In genomic region chr10:26878924-26879600, GRCm38 (mm10) we compare ENCODE assay signal across 28 mouse cellular contexts.
DNase-seq lines count a peak whose midpoint lies in the region; ATAC-seq and TF ChIP-seq lines count a peak whose summit lies in the region.
"Had no signal": no experiment of that assay in that cellular context is flagged by ENCODE, and none has a peak within 500 bp of the region (broad histone marks: within the 10 kb centered on the region; RNA-seq: fewer than 3 reads in every experiment).

No protein-coding gene starts in this region.

- 36% methylated on average over 9 of the region's 9 CpGs for WGBS in heart, embryonic 13.5 days
- 39% methylated on average over 9 of the region's 9 CpGs for WGBS in heart, adult 2 months
- WGBS in intestine, embryonic 15.5 days: 72% methylated on average over 9 of the region's 9 CpGs

- H3K27ac ChIP-seq in heart, embryonic 13.5 days (replicated peaks): peak overlapping the region; percentile 45
- H3K27ac ChIP-seq in heart, adult 2 months: no peak overlapping the region; the same call in 1 of the 2 replicates
- H3K27ac ChIP-seq in intestine, embryonic 15.5 days: no peak overlapping the region
- H3K27ac ChIP-seq: embryonic facial prominence, embryonic 13.5 days; hindbrain, embryonic 13.5 days; liver, embryonic 12.5 days; stomach, embryonic 15.5 days had no signal

- H3K79me2 ChIP-seq in heart, adult 2 months (replicated peaks; ENCODE audit: control insufficient read depth, insufficient read depth, low read length): no peaks in the 10 kb centered on the region
- no peaks in the 10 kb centered on the region for H3K79me2 ChIP-seq in C2C12 (ENCODE audit: control insufficient read depth, insufficient read depth)

- no peak for TF ChIP-seq POLR2A in heart, adult 2 months (IDR thresholded peaks at IDR 0.05; ENCODE audit: insufficient read depth, low read depth, low read length)

- no peak for TF ChIP-seq CTCF in heart, adult 2 months (IDR thresholded peaks at IDR 0.05)
- TF ChIP-seq CTCF in C2C12 (IDR thresholded peaks at IDR 0.05; ENCODE audit: control insufficient read depth, insufficient read depth, insufficient read length): no peak

- no peaks in the 10 kb centered on the region for H3K9me3 ChIP-seq in heart, embryonic 13.5 days
- no peaks in the 10 kb centered on the region for H3K9me3 ChIP-seq in intestine, embryonic 15.5 days
- H3K9me3 ChIP-seq: embryonic facial prominence, embryonic 13.5 days; G1E; hindbrain, embryonic 13.5 days; liver, embryonic 12.5 days; stomach, embryonic 15.5 days had no signal

- H3K36me3 ChIP-seq in heart, embryonic 13.5 days: peaks cover 11% of the 10 kb centered on the region; the same call in 1 of the 2 replicates
- peaks cover 10% of the 10 kb centered on the region for H3K36me3 ChIP-seq in heart, adult 2 months (ENCODE audit: control insufficient read depth, insufficient read depth, low read length)
- H3K36me3 ChIP-seq in C2C12 (ENCODE audit: control insufficient read depth, insufficient read depth): no peaks in the 10 kb centered on the region
- H3K36me3 ChIP-seq in intestine, embryonic 15.5 days: no peaks in the 10 kb centered on the region
- H3K36me3 ChIP-seq: embryonic facial prominence, embryonic 13.5 days; G1E; hindbrain, embryonic 13.5 days; liver, embryonic 12.5 days; stomach, embryonic 15.5 days had no signal

- no peak overlapping the region for H3ac ChIP-seq in C2C12 (ENCODE audit: control insufficient read depth, insufficient read length, low read depth)

- intact Hi-C loops in heart, adult 2 months (cut with DNase I): no loop called here

- H3K4me2 ChIP-seq in heart, embryonic 13.5 days: peak overlapping the region; percentile 21; the same call in 1 of the 2 replicates
- no peak overlapping the region for H3K4me2 ChIP-seq in intestine, embryonic 15.5 days (replicated peaks)
- H3K4me2 ChIP-seq: embryonic facial prominence, embryonic 13.5 days; hindbrain, embryonic 13.5 days; liver, embryonic 12.5 days; midbrain, embryonic 11.5 days; stomach, embryonic 15.5 days had no signal

- H3K27me3 ChIP-seq in heart, embryonic 13.5 days (replicated peaks): no peaks in the 10 kb centered on the region
- H3K27me3 ChIP-seq in heart, adult 2 months (ENCODE audit: control insufficient read depth, insufficient read depth, low read length): no peaks in the 10 kb centered on the region
- no peaks in the 10 kb centered on the region for H3K27me3 ChIP-seq in C2C12 (ENCODE audit: control insufficient read depth, insufficient read depth, insufficient read length)
- no peaks in the 10 kb centered on the region for H3K27me3 ChIP-seq in intestine, embryonic 15.5 days (replicated peaks)
- H3K27me3 ChIP-seq: CH12.LX; embryonic facial prominence, embryonic 13.5 days; hindbrain, embryonic 13.5 days; liver, embryonic 12.5 days; stomach, embryonic 15.5 days had no signal

- no peaks in the 10 kb centered on the region for H3K79me3 ChIP-seq in C2C12 (ENCODE audit: low read depth)

- no peak for TF ChIP-seq EP300 in heart, adult 2 months (IDR thresholded peaks at IDR 0.05; ENCODE audit: insufficient read depth, low read depth, low read length)

- H3K4me1 ChIP-seq in heart, embryonic 13.5 days: peaks cover 9% of the 10 kb centered on the region
- H3K4me1 ChIP-seq in heart, adult 2 months (ENCODE audit: control insufficient read depth, insufficient read depth, low read length): no peaks in the 10 kb centered on the region; the same call in 1 of the 2 replicates
- no peaks in the 10 kb centered on the region for H3K4me1 ChIP-seq in intestine, embryonic 15.5 days (replicated peaks)
- H3K4me1 ChIP-seq: embryonic facial prominence, embryonic 13.5 days; hindbrain, embryonic 13.5 days; liver, embryonic 12.5 days; stomach, embryonic 15.5 days had no signal

- DNase-seq in heart, adult 2 months: no peak
- DNase-seq in 3134 (ENCODE audit: extremely low read depth, insufficient read length, low spot score) (peak; percentile 33), MN1 (ENCODE audit: low spot score) (no peak)
- DNase-seq in fat pad, adult 2 months (ENCODE audit: extremely low read depth, low read depth, low spot score): peak; percentile 56
- no peak for DNase-seq in frontal cortex, postnatal 10 days (ENCODE audit: low spot score in 2 of 2)
- DNase-seq: adrenal gland, postnatal 10 days; cerebellum, adult 2 months; cerebellum, postnatal 25 days; forebrain, postnatal 0 days; gastrocnemius, postnatal 25 days; heart, postnatal 10 days; kidney, adult 9 months; kidney, postnatal 14 days; left cerebral cortex, postnatal 4 days; lung, adult 18-20 months; lung, postnatal 10 days; thymus, adult 18-20 months; thymus, postnatal 4 days had no signal

- H3K9ac ChIP-seq in heart, embryonic 13.5 days: no peak overlapping the region
- H3K9ac ChIP-seq in heart, adult 2 months (ENCODE audit: low read depth, low read length): no peak overlapping the region
- no peak overlapping the region for H3K9ac ChIP-seq in intestine, embryonic 15.5 days
- H3K9ac ChIP-seq: embryonic facial prominence, embryonic 13.5 days; forebrain, postnatal 0 days; hindbrain, embryonic 13.5 days; liver, embryonic 12.5 days; stomach, embryonic 15.5 days had no signal

- ATAC-seq in heart, embryonic 13.5 days (ENCODE audit: extremely low read depth, insufficient number of reproducible peaks, low FRiP score, low TSS enrichment): no peak
- ATAC-seq in intestine, embryonic 15.5 days: no peak
- ATAC-seq: forebrain, postnatal 0 days; liver, embryonic 12.5 days had no signal

- no peak overlapping the region for H3K4me3 ChIP-seq in heart, embryonic 13.5 days
- H3K4me3 ChIP-seq in heart, adult 2 months: no peak overlapping the region
- no peak overlapping the region for H3K4me3 ChIP-seq in C2C12 (ENCODE audit: insufficient read depth, poor library complexity, severe bottlenecking)
- no peak overlapping the region for H3K4me3 ChIP-seq in intestine, embryonic 15.5 days (replicated peaks)
- H3K4me3 ChIP-seq: embryonic facial prominence, embryonic 13.5 days; hindbrain, embryonic 13.5 days; liver, embryonic 12.5 days; stomach, embryonic 15.5 days had no signal

TF ChIP-seq in C2C12, 6 proteins besides CTCF, POLR2A, EP300 and RAD21:
- TF ChIP-seq MYOD1 (IDR thresholded peaks at IDR 0.05; ENCODE audit: control insufficient read depth, insufficient read length, low read depth) (no peak), FOSL1 (IDR thresholded peaks at IDR 0.05; ENCODE audit: insufficient read depth, low read length, poor library complexity, severe bottlenecking) (peak; percentile 40)

Comparison
In these comparisons a context has a peak if more than half of its experiments do, and no peak if none do; other contexts are left out.
1. DNase-seq: peak in 3134 (single experiment) and fat pad, adult 2 months (single experiment); none in heart, adult 2 months (0 of 2), frontal cortex, postnatal 10 days (0 of 2) and MN1 (single experiment).